Mouse (Mus musculus): ENCODE results near the gene B2m. TPM values are rescaled to one million over a fixed set of nuclear protein-coding genes. Genes with fewer than 3 reads are reported as not detected.
A peak's percentile ranks its signal among the peaks of the same experiment; 100 is the strongest.

Gene B2m
- polyA plus RNA-seq, 1 experiment from 2014 or later: 159 TPM

DNA sequence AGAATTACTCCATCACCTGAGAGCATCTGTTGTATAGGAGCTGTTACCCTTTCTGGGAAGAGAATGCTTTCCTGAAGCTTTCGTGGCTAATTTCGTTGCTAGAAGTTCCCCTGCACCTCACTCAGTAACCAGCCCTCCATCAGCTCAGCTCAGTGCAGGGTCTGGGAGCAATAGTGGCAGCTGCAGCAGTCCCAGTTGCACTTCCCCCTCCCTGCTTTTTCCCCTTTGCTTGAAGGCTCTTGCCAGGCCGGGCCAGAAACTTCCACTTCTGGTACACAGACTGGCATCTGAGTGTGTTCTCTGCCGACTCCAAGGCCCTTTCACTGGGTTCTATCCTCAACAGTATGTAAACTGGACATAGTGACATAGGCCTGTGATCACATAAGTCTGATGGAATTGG is 37.6 kb downstream of the B2m start:
- no peak overlapping the region for H3K4me2 ChIP-seq (ENCODE audit: low read depth, low read length)
- DNase-seq (ENCODE audit: low spot score): no peak
- no peaks in the 10 kb centered on the region for H3K9me3 ChIP-seq (replicated peaks; ENCODE audit: control insufficient read depth, low read length)
- no peaks in the 10 kb centered on the region for H3K4me1 ChIP-seq (ENCODE audit: control insufficient read depth, insufficient read depth, low read length)
- 85% methylated on average over 4 of the region's 4 CpGs for WGBS
- H3K27ac ChIP-seq (replicated peaks; ENCODE audit: low read depth, low read length): no peak overlapping the region
- no peak overlapping the region for H3K9ac ChIP-seq (replicated peaks; ENCODE audit: low read length)
- H3K36me3 ChIP-seq (replicated peaks; ENCODE audit: control insufficient read depth, insufficient read depth, low read depth, low read length): no peaks in the 10 kb centered on the region
- no peak for ATAC-seq (replicated peaks; ENCODE audit: insufficient number of reproducible peaks, low FRiP score, low TSS enrichment, low read depth)
- no peaks in the 10 kb centered on the region for H3K27me3 ChIP-seq (ENCODE audit: control insufficient read depth, insufficient read depth, low read length)
- no peak overlapping the region for H3K4me3 ChIP-seq (ENCODE audit: low read depth, low read length)

DNA sequence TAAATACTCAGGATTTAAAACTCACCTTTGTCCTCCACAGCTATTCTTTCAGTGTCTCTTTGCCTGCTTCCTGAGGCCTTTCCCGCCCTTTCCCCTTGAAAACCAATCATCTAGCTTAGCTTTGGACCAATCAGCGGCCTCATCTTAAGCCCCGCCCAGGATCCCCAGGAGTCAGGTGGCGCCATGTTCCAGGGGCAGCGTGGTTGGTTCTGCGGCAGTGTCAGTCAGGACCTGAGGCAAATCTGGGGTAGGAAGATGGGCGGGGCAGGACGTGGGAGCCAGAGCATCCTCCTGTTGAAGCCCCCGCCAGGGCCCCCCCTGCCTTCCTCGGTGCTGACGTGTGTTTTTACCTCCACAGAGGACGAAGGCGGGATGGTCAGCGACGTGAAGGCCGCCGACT is 38.6 kb downstream of the B2m start, which contains the start of the genes Patl2 and Terb2:
TSS of gene Patl2 (minus strand) at position 84 of the 400 bp plus-strand sequence.
TSS of gene Terb2 (plus strand) at position 167 of the 400 bp plus-strand sequence.
- H3K4me1 ChIP-seq (ENCODE audit: control insufficient read depth, insufficient read depth, low read length): no peaks in the 10 kb centered on the region
- H3K9ac ChIP-seq (replicated peaks; ENCODE audit: low read length): no peak within 1 kb of the TSS
- no peak within 1 kb of the TSS for H3K4me3 ChIP-seq (ENCODE audit: low read depth, low read length)
- no peak for DNase-seq (ENCODE audit: low spot score)
- H3K27me3 ChIP-seq (ENCODE audit: control insufficient read depth, insufficient read depth, low read length): no peaks in the 10 kb centered on the region
- no peaks in the 10 kb centered on the region for H3K9me3 ChIP-seq (replicated peaks; ENCODE audit: control insufficient read depth, low read length)
- H3K27ac ChIP-seq (replicated peaks; ENCODE audit: low read depth, low read length): no peak within 1 kb of the TSS
- no peak within 1 kb of the TSS for H3K4me2 ChIP-seq (ENCODE audit: low read depth, low read length)
- 84% methylated on average over 17 of the region's 17 CpGs for WGBS
- H3K36me3 ChIP-seq (replicated peaks; ENCODE audit: control insufficient read depth, insufficient read depth, low read depth, low read length): no peaks in the 10 kb centered on the region
- no peak for ATAC-seq (replicated peaks; ENCODE audit: insufficient number of reproducible peaks, low FRiP score, low TSS enrichment, low read depth)

DNA sequence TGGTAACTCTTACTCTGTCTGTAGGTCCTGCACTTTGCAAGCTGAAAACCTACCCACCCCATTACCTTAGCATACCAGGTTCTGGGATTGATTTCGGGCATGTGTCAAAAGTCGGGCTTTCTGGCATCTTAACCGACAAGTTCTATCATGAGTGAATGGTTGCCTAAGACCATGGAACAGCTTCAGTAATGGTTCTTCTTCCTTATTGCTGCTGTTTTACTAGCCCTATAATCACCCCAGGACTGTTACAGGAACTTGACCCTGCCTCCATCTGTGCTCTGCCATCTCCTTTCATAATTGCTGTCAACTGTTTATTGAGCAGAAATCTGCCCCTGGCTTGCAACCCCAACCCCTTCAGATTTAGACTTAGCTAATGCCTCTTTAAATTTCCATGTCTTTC is 39.3 kb downstream of the B2m start:
- Histone ChIP-seq H3K27ac (replicated peaks; ENCODE audit: low read depth, low read length) (no peak overlapping the region), H3K9me3 (replicated peaks; ENCODE audit: control insufficient read depth, low read length) (no peaks in the 10 kb centered on the region), H3K36me3 (replicated peaks; ENCODE audit: control insufficient read depth, insufficient read depth, low read depth, low read length) (no peaks in the 10 kb centered on the region), H3K27me3 (ENCODE audit: control insufficient read depth, insufficient read depth, low read length) (no peaks in the 10 kb centered on the region), H3K4me1 (ENCODE audit: control insufficient read depth, insufficient read depth, low read length) (no peaks in the 10 kb centered on the region), H3K4me3 (ENCODE audit: low read depth, low read length) (no peak overlapping the region), H3K9ac (replicated peaks; ENCODE audit: low read length) (no peak overlapping the region), H3K4me2 (ENCODE audit: low read depth, low read length) (no peak overlapping the region)
- ATAC-seq (replicated peaks; ENCODE audit: insufficient number of reproducible peaks, low FRiP score, low TSS enrichment, low read depth): no peak
- no peak for DNase-seq (ENCODE audit: low spot score)
- WGBS: 96% methylated on average over 3 of the region's 3 CpGs

DNA sequence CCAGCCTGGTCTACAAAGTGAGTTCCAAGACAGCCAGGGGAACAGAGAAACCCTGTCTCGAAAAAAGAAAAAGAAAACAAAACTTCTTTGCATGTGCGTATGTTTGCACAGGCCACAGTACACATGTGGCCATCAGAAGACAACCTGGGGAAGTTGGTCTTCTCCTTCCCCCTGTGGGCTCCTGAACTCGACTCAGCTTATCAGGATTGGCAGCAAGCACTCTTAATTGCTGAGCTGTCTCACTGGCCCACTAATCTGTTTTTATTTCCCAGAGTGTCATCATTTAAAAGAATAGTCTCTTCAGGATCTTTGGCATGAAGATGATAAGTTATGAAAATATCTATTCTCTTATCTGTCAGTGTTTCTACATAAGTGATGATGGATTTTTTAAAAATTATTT is 44.4 kb downstream of the B2m start:
- Histone ChIP-seq H3K4me1 (ENCODE audit: control insufficient read depth, insufficient read depth, low read length) (no peaks in the 10 kb centered on the region), H3K36me3 (replicated peaks; ENCODE audit: control insufficient read depth, insufficient read depth, low read depth, low read length) (no peaks in the 10 kb centered on the region), H3K4me2 (ENCODE audit: low read depth, low read length) (no peak overlapping the region), H3K9me3 (replicated peaks; ENCODE audit: control insufficient read depth, low read length) (no peaks in the 10 kb centered on the region), H3K4me3 (ENCODE audit: low read depth, low read length) (no peak overlapping the region), H3K27ac (replicated peaks; ENCODE audit: low read depth, low read length) (no peak overlapping the region), H3K27me3 (ENCODE audit: control insufficient read depth, insufficient read depth, low read length) (no peaks in the 10 kb centered on the region), H3K9ac (replicated peaks; ENCODE audit: low read length) (no peak overlapping the region)
- ATAC-seq (replicated peaks; ENCODE audit: insufficient number of reproducible peaks, low FRiP score, low TSS enrichment, low read depth) (no peak), DNase-seq (ENCODE audit: low spot score) (no peak)
- 73% methylated on average over 3 of the region's 3 CpGs for WGBS

DNA sequence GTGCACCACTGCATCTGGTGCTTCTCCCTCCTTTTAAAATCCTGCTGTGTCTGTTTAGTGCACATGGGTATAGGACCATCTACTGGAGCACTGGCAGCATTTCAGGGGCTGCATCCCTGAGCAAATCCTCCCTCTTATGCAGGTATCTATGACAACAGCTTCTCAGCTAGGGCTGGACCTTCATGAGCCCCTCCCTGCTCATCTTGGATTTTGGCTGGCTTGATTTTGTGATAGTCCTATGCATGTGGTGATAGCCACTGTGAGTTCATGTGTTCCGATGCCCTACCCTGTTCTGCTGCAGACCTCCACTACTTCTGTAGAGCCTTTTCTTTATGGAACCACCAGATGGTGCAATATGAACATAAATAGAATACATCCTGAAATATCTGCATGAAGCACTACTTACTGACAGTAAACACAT is 47.0 kb downstream of the B2m start:
- peak; percentile 56 for DNase-seq (ENCODE audit: low spot score)
- no peak overlapping the region for H3K27ac ChIP-seq (replicated peaks; ENCODE audit: low read depth, low read length)
- ATAC-seq (replicated peaks; ENCODE audit: insufficient number of reproducible peaks, low FRiP score, low TSS enrichment, low read depth): peak; percentile 56; the same call in 1 of the 2 replicates
- no peak overlapping the region for H3K4me2 ChIP-seq (ENCODE audit: low read depth, low read length)
- no peak overlapping the region for H3K4me3 ChIP-seq (ENCODE audit: low read depth, low read length)
- no peaks in the 10 kb centered on the region for H3K4me1 ChIP-seq (ENCODE audit: control insufficient read depth, insufficient read depth, low read length)
- no peaks in the 10 kb centered on the region for H3K36me3 ChIP-seq (replicated peaks; ENCODE audit: control insufficient read depth, insufficient read depth, low read depth, low read length)
- H3K27me3 ChIP-seq (ENCODE audit: control insufficient read depth, insufficient read depth, low read length): no peaks in the 10 kb centered on the region
- no peak overlapping the region for H3K9ac ChIP-seq (replicated peaks; ENCODE audit: low read length)
- WGBS: 50% methylated on average over 1 of the region's 1 CpGs
- no peaks in the 10 kb centered on the region for H3K9me3 ChIP-seq (replicated peaks; ENCODE audit: control insufficient read depth, low read length)

DNA sequence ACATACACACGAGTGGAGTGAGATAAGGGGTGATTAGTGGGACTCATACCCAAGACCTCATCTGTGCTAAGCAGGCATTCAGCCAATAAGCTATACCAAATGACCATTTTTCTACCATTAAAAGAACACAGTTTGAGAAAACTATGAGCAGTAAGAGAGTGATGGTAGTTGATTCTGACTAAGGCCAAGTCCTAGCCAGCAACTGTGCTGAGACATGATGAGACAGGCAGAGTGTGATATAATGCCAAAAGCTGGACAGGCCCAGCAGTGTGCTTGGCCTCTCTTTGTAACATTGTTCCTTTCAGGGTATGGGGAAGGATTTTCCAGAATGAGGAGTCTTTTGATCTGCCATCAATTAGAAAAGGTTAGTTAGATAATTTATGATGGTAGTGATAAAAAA is 54.0 kb downstream of the B2m start:
- Histone ChIP-seq H3K27me3 (ENCODE audit: control insufficient read depth, insufficient read depth, low read length) (no peaks in the 10 kb centered on the region), H3K36me3 (replicated peaks; ENCODE audit: control insufficient read depth, insufficient read depth, low read depth, low read length) (no peaks in the 10 kb centered on the region), H3K4me2 (ENCODE audit: low read depth, low read length) (no peak overlapping the region), H3K4me3 (ENCODE audit: low read depth, low read length) (no peak overlapping the region), H3K4me1 (ENCODE audit: control insufficient read depth, insufficient read depth, low read length) (no peaks in the 10 kb centered on the region), H3K27ac (replicated peaks; ENCODE audit: low read depth, low read length) (no peak overlapping the region), H3K9me3 (replicated peaks; ENCODE audit: control insufficient read depth, low read length) (no peaks in the 10 kb centered on the region), H3K9ac (replicated peaks; ENCODE audit: low read length) (no peak overlapping the region)
- ATAC-seq (replicated peaks; ENCODE audit: insufficient number of reproducible peaks, low FRiP score, low TSS enrichment, low read depth) (no peak), DNase-seq (ENCODE audit: low spot score) (no peak)
- 91% methylated on average over 1 of the region's 1 CpGs for WGBS

Other genes with a start within 250 kb of the B2m start
- 67.6 and 68.4 TPM in 2 replicates for gene Ctdspl2, start 191.7 kb upstream of the B2m start, polyA plus RNA-seq (2014; fragmentation: Nextera tagmentation; extraction: Ambion mirVana)
- 0.29 and 0.69 TPM in 2 replicates for gene Mageb3, start 191.6 kb upstream of the B2m start, polyA plus RNA-seq (2014; fragmentation: Nextera tagmentation; extraction: Ambion mirVana)
- 13.4 and 15.5 TPM in 2 replicates for gene Eif3j1, start 119.1 kb upstream of the B2m start, polyA plus RNA-seq (2014; fragmentation: Nextera tagmentation; extraction: Ambion mirVana)
- gene Spg11, start 29.3 kb upstream of the B2m start, polyA plus RNA-seq (2014; fragmentation: Nextera tagmentation; extraction: Ambion mirVana): 10.7 and 10.9 TPM in 2 replicates
- gene Trim69, start 13.0 kb downstream of the B2m start, polyA plus RNA-seq (2014; fragmentation: Nextera tagmentation; extraction: Ambion mirVana): not detected in 2 replicates
- gene Patl2, start 38.5 kb downstream of the B2m start, polyA plus RNA-seq (2014; fragmentation: Nextera tagmentation; extraction: Ambion mirVana): 0.11 TPM in 1 of 2 replicates, not detected in the other
- not detected in 2 replicates for gene Terb2, start 38.6 kb downstream of the B2m start, polyA plus RNA-seq (2014; fragmentation: Nextera tagmentation; extraction: Ambion mirVana)
- 29.3 and 29.9 TPM in 2 replicates for gene Sord, start 87.1 kb downstream of the B2m start, polyA plus RNA-seq (2014; fragmentation: Nextera tagmentation; extraction: Ambion mirVana)
- not detected in 2 replicates for gene Duox2, start 150.8 kb downstream of the B2m start, polyA plus RNA-seq (2014; fragmentation: Nextera tagmentation; extraction: Ambion mirVana)
- not detected in 2 replicates for gene Duoxa2, start 151.2 kb downstream of the B2m start, polyA plus RNA-seq (2014; fragmentation: Nextera tagmentation; extraction: Ambion mirVana)
- gene Duoxa1, start 166.0 kb downstream of the B2m start, polyA plus RNA-seq (2014; fragmentation: Nextera tagmentation; extraction: Ambion mirVana): 0.90 TPM in 1 of 2 replicates, not detected in the other
- 0.06 and 0.10 TPM in 2 replicates for gene Duox1, start 168.0 kb downstream of the B2m start, polyA plus RNA-seq (2014; fragmentation: Nextera tagmentation; extraction: Ambion mirVana)
- gene Shf, start 221.5 kb downstream of the B2m start, polyA plus RNA-seq (2014; fragmentation: Nextera tagmentation; extraction: Ambion mirVana): 7.5 and 8.6 TPM in 2 replicates